Mouse (Mus musculus) skeletal muscle tissue, adult 2 months (tissue): ENCODE measurements around the gene Flrt3.

Experiments
- DNase-seq: peaks from one replicate; pipeline ENCODE4 v3.0.0-alpha.2; 2012; ENCODE audit warnings: low read depth, low spot score

The Flrt3 gene

GRCm38 (mm10) chr2:140653481-140653880, 17.8 kb downstream of the Flrt3 start:
- DNase-seq = no peak

GRCm38 (mm10) chr2:140621730-140622337, 49.4 kb downstream of the Flrt3 start:
- DNase-seq = no peak

DNA sequence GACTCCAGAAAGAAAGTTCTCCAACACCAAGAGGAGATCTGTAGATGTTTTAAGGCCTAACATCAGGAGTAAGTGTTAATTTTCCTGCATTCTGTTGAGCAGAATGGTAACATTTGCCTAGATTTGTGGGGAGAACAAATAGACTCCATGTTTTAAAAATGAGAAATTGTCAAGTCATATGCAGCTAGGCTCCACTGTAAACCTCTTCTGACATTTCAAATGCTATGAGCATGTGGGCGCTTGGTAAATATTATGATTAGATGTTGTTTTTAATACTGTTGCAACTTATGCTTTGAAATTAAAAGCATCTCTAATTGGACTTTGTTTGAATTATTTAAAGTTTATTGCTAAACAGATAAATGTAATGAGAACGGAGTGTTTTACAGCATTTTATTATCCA, 55.8 kb downstream of the Flrt3 start:
- no peak for DNase-seq
